Mouse (Mus musculus): Measurements from ENCODE around the gene Gm17402. TPM values are rescaled to one million over a fixed set of nuclear protein-coding genes. Genes with fewer than 3 reads are reported as not detected.

Gene Gm17402
- polyA plus RNA-seq, 1 experiment from 2014 or later, result not detected

DNA sequence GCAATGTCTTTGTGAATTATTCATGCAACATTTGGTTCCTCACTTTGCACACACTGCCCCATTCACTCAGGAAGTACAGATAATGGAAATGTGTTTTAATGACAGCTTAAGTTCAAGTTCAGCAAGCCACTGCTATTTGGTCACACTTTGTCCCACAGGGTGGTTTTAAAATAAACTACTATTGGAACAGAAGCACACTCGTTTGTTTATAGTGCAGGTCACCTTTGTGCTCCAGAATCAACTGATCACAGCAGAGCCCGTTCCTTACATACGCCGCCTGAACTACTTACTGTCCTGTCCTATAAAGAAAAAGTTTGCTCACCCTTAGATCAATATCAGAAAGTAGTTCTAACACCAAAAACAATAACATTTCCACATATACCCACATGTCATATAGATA, 52.5 kb downstream of the Gm17402 start:
- Histone ChIP-seq H3K9me3 (ENCODE audit: control insufficient read depth, low read length) (no peaks in the 10 kb centered on the region), H3K9ac (no peak overlapping the region), H3K4me3 (replicated peaks; ENCODE audit: low read length) (no peak overlapping the region), H3K27ac (no peak overlapping the region), H3K4me1 (replicated peaks; ENCODE audit: control insufficient read depth, insufficient read depth, low read length) (no peaks in the 10 kb centered on the region), H3K36me3 (replicated peaks; ENCODE audit: control insufficient read depth, insufficient read depth) (no peaks in the 10 kb centered on the region), H3K27me3 (ENCODE audit: control insufficient read depth, insufficient read depth, low read length) (no peaks in the 10 kb centered on the region), H3K4me2 (replicated peaks) (no peak overlapping the region)
- no peak for DNase-seq (ENCODE audit: low spot score)
- ATAC-seq (ENCODE audit: low FRiP score), result no peak
- WGBS, result 73% methylated on average over 4 of the region's 4 CpGs

Other genes starting within 250 kb of the Gm17402 start
- gene Mlf1, start 1.1 kb downstream of the Gm17402 start, polyA plus RNA-seq (2014; fragmentation: Nextera tagmentation; extraction: Ambion mirVana), result 28.7 and 45.3 TPM in 2 replicates
- gene Gfm1, start 54.9 kb upstream of the Gm17402 start, polyA plus RNA-seq (2014; fragmentation: Nextera tagmentation; extraction: Ambion mirVana), result 34.3 and 35.6 TPM in 2 replicates
- 195 and 204 TPM in 2 replicates for gene Lxn, start 88.8 kb upstream of the Gm17402 start, polyA plus RNA-seq (2014; fragmentation: Nextera tagmentation; extraction: Ambion mirVana)
- gene Rarres1, start 140.4 kb upstream of the Gm17402 start, polyA plus RNA-seq (2014; fragmentation: Nextera tagmentation; extraction: Ambion mirVana), result 2.1 and 2.4 TPM in 2 replicates
- 35.4 and 37.3 TPM in 2 replicates for gene Mfsd1, start 207.6 kb upstream of the Gm17402 start, polyA plus RNA-seq (2014; fragmentation: Nextera tagmentation; extraction: Ambion mirVana)

Data from hindbrain, embryonic 14.5 days (tissue).